Mouse (Mus musculus) forebrain, embryonic 12.5 days (tissue): ENCODE data around the gene Pde4dip. TPM values are rescaled to one million over a fixed set of nuclear protein-coding genes. Genes with fewer than 3 reads are reported as not detected.

Source experiments
- ATAC-seq: fragments of 200-750 bp; cut with Nextera tagmentation; 2 replicates; pipeline ENCODE4 v1.8.0; 2017; ENCODE audit warnings: moderate TSS enrichment; ENCODE audit not compliant: low FRiP score
- H3K27ac ChIP-seq: fragments of 300-500 bp; sonication (generic); 2 replicates; pipeline ENCODE4 v1.5.1; 2016; ENCODE audit warnings: mild to moderate bottlenecking
- H3K27me3 ChIP-seq: fragments of 300-500 bp; sonication (generic); 2 replicates; pipeline ENCODE4 v1.6.1; 2016; ENCODE audit warnings: mild to moderate bottlenecking
- H3K36me3 ChIP-seq: fragments of 300-500 bp; sonication (generic); replicated peaks from 2 replicates; pipeline ENCODE4 v1.6.1; 2016; ENCODE audit warnings: mild to moderate bottlenecking
- H3K4me1 ChIP-seq: fragments of 300-500 bp; sonication (generic); 2 replicates; pipeline ENCODE4 v1.6.1; 2016
- H3K4me2 ChIP-seq: fragments of 300-500 bp; sonication (generic); 2 replicates; pipeline ENCODE4 v1.6.1; 2016; ENCODE audit warnings: mild to moderate bottlenecking, moderate library complexity
- H3K4me3 ChIP-seq: fragments of 300-500 bp; sonication (generic); replicated peaks from 2 replicates; pipeline ENCODE4 v1.5.1; 2016; ENCODE audit warnings: mild to moderate bottlenecking
- H3K9ac ChIP-seq: fragments of 300-500 bp; sonication (generic); 2 replicates; pipeline ENCODE4 v1.6.1; 2016; ENCODE audit warnings: mild to moderate bottlenecking
- H3K9me3 ChIP-seq: fragments of 300-500 bp; sonication (generic); 2 replicates; pipeline ENCODE4 v1.6.1; 2016
- WGBS: fragments of 180-500 bp; shearing (Covaris S2); methylation state at CpG from one replicate; pipeline ENCODE4 v1.1.7; 2016; 5-methylcytosine and 5-hydroxymethylcytosine counted together
- polyA plus RNA-seq: library from polyadenylated mRNA; unstranded; fragments of >200 nt; fragmentation: Nextera tagmentation; extraction: Ambion mirVana; gene quantifications from 2 replicates; pipeline ENCODE4 v1.2.1, GENCODE M21; 2016

Gene Pde4dip
- polyA plus RNA-seq, 1 experiment from 2014 or later: 35.7 TPM

- no peaks in the 10 kb centered on the region for H3K27me3 ChIP-seq
- H3K4me2 ChIP-seq: no peak overlapping the region
- no peak for ATAC-seq
- no peak overlapping the region for H3K9ac ChIP-seq
- no peak overlapping the region for H3K4me3 ChIP-seq
- no peaks in the 10 kb centered on the region for H3K36me3 ChIP-seq
- 92% methylated on average over 2 of the region's 2 CpGs for WGBS
- H3K9me3 ChIP-seq: no peaks in the 10 kb centered on the region
- no peak overlapping the region for H3K27ac ChIP-seq
- peaks cover 6% of the 10 kb centered on the region; the same call in 1 of the 2 replicates for H3K4me1 ChIP-seq
Measured at GRCm38 (mm10) chr3:97805559-97805958, 82.9 kb downstream of the Pde4dip start.

GRCm38 (mm10) chr3:97803675-97804074 is 84.8 kb downstream of the Pde4dip start:
- Histone ChIP-seq H3K9me3 (no peaks in the 10 kb centered on the region), H3K9ac (no peak overlapping the region), H3K27ac (no peak overlapping the region), H3K4me3 (no peak overlapping the region), H3K4me2 (no peak overlapping the region), H3K4me1 (no peaks in the 10 kb centered on the region), H3K36me3 (no peaks in the 10 kb centered on the region), H3K27me3 (no peaks in the 10 kb centered on the region)
- no peak for ATAC-seq
- WGBS: 59% methylated on average over 3 of the region's 3 CpGs

GRCm38 (mm10) chr3:97802927-97803326 is 85.6 kb downstream of the Pde4dip start:
- H3K4me2 ChIP-seq: no peak overlapping the region
- H3K9me3 ChIP-seq: no peaks in the 10 kb centered on the region
- H3K27ac ChIP-seq: no peak overlapping the region
- no peak overlapping the region for H3K4me3 ChIP-seq
- H3K4me1 ChIP-seq: no peaks in the 10 kb centered on the region
- no peaks in the 10 kb centered on the region for H3K27me3 ChIP-seq
- WGBS: 84% methylated on average over 2 of the region's 2 CpGs
- no peak for ATAC-seq
- no peaks in the 10 kb centered on the region for H3K36me3 ChIP-seq
- no peak overlapping the region for H3K9ac ChIP-seq

GRCm38 (mm10) chr3:97802297-97802696 is 86.2 kb downstream of the Pde4dip start:
- Histone ChIP-seq H3K4me1 (no peaks in the 10 kb centered on the region), H3K36me3 (no peaks in the 10 kb centered on the region), H3K27ac (no peak overlapping the region), H3K4me2 (no peak overlapping the region), H3K4me3 (no peak overlapping the region), H3K9ac (no peak overlapping the region), H3K9me3 (no peaks in the 10 kb centered on the region), H3K27me3 (no peaks in the 10 kb centered on the region)
- WGBS: 83% methylated on average over 5 of the region's 5 CpGs
- ATAC-seq: no peak

- no peak for ATAC-seq
- Histone ChIP-seq H3K9ac (no peak overlapping the region), H3K4me2 (no peak overlapping the region)
Measured at GRCm38 (mm10) chr3:97801178-97801699, 87.3 kb downstream of the Pde4dip start.

DNA sequence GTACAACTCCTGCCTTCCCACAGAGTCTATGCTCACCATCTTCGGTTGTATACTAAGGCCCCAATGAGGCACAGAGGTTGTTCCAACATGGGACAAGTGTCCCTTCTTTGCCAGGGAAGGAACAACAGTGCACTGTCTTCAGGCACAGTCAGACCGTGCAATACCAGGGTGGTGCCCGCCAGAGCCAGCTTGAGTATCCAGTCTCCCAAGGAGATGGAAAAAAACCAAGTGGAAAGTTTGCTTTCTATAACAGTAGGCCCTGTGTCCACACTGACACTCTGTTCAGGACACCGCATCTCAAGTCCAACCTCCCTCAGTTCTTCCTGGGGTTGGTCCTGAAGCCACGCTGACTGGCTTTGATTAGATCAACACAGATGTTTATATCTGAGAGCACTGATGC is 87.8 kb downstream of the Pde4dip start:
- H3K4me1 ChIP-seq: no peaks in the 10 kb centered on the region
- H3K9ac ChIP-seq: no peak overlapping the region
- H3K36me3 ChIP-seq: no peaks in the 10 kb centered on the region
- no peak overlapping the region for H3K27ac ChIP-seq
- H3K4me2 ChIP-seq: no peak overlapping the region
- no peaks in the 10 kb centered on the region for H3K27me3 ChIP-seq
- no peak overlapping the region for H3K4me3 ChIP-seq
- no peak for ATAC-seq
- H3K9me3 ChIP-seq: no peaks in the 10 kb centered on the region
- WGBS: 86% methylated on average over 5 of the region's 5 CpGs

More at GRCm38 (mm10) chr3:97801178-97801699, 87.3 kb downstream of the Pde4dip start:
- Histone ChIP-seq H3K9me3 (no peaks in the 10 kb centered on the region), H3K27ac (no peak overlapping the region), H3K36me3 (no peaks in the 10 kb centered on the region), H3K4me3 (no peak overlapping the region), H3K4me1 (no peaks in the 10 kb centered on the region), H3K27me3 (no peaks in the 10 kb centered on the region)
- WGBS: 88% methylated on average over 3 of the region's 3 CpGs

GRCm38 (mm10) chr3:97800004-97800403 is 88.5 kb downstream of the Pde4dip start:
- no peaks in the 10 kb centered on the region for H3K36me3 ChIP-seq
- H3K9me3 ChIP-seq: no peaks in the 10 kb centered on the region
- no peak overlapping the region for H3K27ac ChIP-seq
- 76% methylated on average over 3 of the region's 3 CpGs for WGBS
- no peak for ATAC-seq
- H3K4me1 ChIP-seq: no peaks in the 10 kb centered on the region
- H3K9ac ChIP-seq: no peak overlapping the region
- H3K4me2 ChIP-seq: no peak overlapping the region
- H3K4me3 ChIP-seq: no peak overlapping the region
- H3K27me3 ChIP-seq: no peaks in the 10 kb centered on the region

DNA sequence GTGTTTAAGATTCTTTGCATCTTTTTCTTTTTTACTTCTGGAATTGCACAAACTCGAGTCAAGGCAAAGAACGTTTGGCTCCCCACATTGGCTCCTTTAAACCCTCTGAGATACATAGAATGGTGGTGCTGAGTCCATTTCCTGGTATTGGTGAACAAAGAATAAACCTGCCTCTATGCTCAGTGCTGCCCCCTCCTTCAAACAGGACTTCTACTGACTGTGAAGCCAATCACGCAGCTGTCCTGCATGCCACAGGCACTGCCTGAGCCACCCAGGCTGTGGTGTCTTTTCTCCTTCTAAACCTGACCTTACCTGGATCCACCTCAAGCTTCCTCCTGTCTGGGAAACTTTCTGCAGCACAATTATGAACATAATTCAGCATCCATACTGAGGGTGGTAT is 89.2 kb downstream of the Pde4dip start:
- H3K27ac ChIP-seq: no peak overlapping the region
- no peak overlapping the region for H3K4me2 ChIP-seq
- no peaks in the 10 kb centered on the region for H3K4me1 ChIP-seq
- ATAC-seq: no peak
- H3K9ac ChIP-seq: no peak overlapping the region
- WGBS: 65% methylated on average over 3 of the region's 3 CpGs
- no peaks in the 10 kb centered on the region for H3K36me3 ChIP-seq
- H3K9me3 ChIP-seq: no peaks in the 10 kb centered on the region
- no peak overlapping the region for H3K4me3 ChIP-seq
- H3K27me3 ChIP-seq: no peaks in the 10 kb centered on the region

DNA sequence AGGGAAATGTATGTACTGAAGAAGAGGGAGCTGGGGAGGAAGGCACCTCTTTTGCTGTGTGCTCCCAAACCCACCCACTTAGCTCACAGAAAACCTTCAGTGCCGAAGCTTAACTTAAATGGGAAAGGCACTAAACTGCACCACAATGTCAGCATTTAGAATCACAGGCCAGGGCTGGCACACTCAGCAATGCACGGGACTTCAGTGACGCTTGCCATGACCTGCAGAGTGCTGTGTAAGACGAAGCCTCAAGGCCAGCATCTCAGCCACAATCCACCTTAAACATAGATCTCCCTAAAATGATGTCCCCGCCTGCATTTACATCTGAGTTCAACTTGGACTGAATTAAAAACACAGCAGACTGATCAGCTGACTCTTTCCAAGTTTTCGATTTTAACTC is 91.1 kb downstream of the Pde4dip start:
- no peaks in the 10 kb centered on the region for H3K4me1 ChIP-seq
- H3K4me2 ChIP-seq: no peak overlapping the region
- H3K9ac ChIP-seq: no peak overlapping the region
- WGBS: 79% methylated on average over 6 of the region's 6 CpGs
- H3K9me3 ChIP-seq: no peaks in the 10 kb centered on the region
- no peaks in the 10 kb centered on the region for H3K27me3 ChIP-seq
- no peak for ATAC-seq
- H3K36me3 ChIP-seq: no peaks in the 10 kb centered on the region
- H3K4me3 ChIP-seq: no peak overlapping the region
- H3K27ac ChIP-seq: no peak overlapping the region

GRCm38 (mm10) chr3:97793995-97794394 is 94.5 kb downstream of the Pde4dip start:
- no peak overlapping the region for H3K4me2 ChIP-seq
- no peak for ATAC-seq
- H3K9me3 ChIP-seq: no peaks in the 10 kb centered on the region
- WGBS: 90% methylated on average over 8 of the region's 8 CpGs
- H3K36me3 ChIP-seq: no peaks in the 10 kb centered on the region
- no peak overlapping the region for H3K4me3 ChIP-seq
- no peak overlapping the region for H3K9ac ChIP-seq
- H3K4me1 ChIP-seq: no peaks in the 10 kb centered on the region
- no peak overlapping the region for H3K27ac ChIP-seq
- H3K27me3 ChIP-seq: no peaks in the 10 kb centered on the region

DNA sequence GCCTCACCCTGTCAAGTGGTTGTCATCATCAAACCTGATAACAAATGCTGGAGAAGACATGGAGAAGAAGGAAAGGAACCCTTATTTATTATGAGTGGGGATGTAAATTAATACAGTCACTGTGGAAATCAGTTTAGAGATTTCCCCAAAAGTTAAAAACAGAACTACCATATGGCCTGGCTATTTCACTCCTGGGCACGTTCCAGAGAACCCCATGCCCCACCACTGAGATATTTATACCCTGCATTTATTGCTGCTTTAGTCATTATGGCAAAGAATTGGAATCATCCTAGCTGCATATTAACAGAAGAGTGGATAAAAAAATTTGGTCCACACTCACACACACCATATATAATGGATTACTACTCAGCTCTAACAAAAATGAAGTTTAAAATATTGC is 98.4 kb downstream of the Pde4dip start:
- 80% methylated on average over 1 of the region's 1 CpGs for WGBS

DNA sequence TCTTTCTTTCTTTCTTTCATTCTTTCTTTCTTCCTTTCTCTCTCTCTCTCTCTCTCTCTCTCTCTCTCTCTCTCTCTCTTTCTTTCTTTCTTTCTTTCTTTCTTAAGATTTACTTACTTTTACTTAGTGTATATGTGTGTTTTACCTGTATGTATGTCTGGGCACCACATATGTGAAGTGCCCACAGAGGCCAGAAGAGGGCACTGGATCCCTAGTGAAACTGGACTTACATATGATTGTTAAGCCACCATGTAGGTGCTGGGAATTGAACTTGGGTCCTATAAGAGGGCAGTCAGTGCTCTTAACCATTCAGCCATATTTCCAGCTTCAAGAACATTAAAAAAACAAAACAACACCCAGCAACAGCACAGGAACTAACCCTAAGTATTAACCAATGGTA is 99.2 kb downstream of the Pde4dip start:
- Histone ChIP-seq H3K4me3 (no peak overlapping the region), H3K4me2 (no peak overlapping the region), H3K36me3 (no peaks in the 10 kb centered on the region), H3K27ac (no peak overlapping the region), H3K27me3 (no peaks in the 10 kb centered on the region), H3K9me3 (no peaks in the 10 kb centered on the region), H3K9ac (no peak overlapping the region), H3K4me1 (no peaks in the 10 kb centered on the region)
- no peak for ATAC-seq

More for the DNA sequence above, 98.4 kb downstream of the Pde4dip start:
- Histone ChIP-seq H3K4me3 (no peak overlapping the region), H3K27me3 (no peaks in the 10 kb centered on the region), H3K9ac (no peak overlapping the region), H3K27ac (no peak overlapping the region), H3K36me3 (no peaks in the 10 kb centered on the region), H3K4me2 (no peak overlapping the region), H3K9me3 (no peaks in the 10 kb centered on the region), H3K4me1 (no peaks in the 10 kb centered on the region)
- no peak for ATAC-seq

- H3K9ac ChIP-seq: no peak overlapping the region
- ATAC-seq: no peak
- H3K4me1 ChIP-seq: no peaks in the 10 kb centered on the region
- H3K27me3 ChIP-seq: no peaks in the 10 kb centered on the region
- H3K9me3 ChIP-seq: no peaks in the 10 kb centered on the region
- WGBS: 35% methylated on average over 4 of the region's 4 CpGs
- no peak overlapping the region for H3K27ac ChIP-seq
- H3K4me2 ChIP-seq: no peak overlapping the region
- H3K4me3 ChIP-seq: no peak overlapping the region
- H3K36me3 ChIP-seq: no peaks in the 10 kb centered on the region
Measured at GRCm38 (mm10) chr3:97776195-97776594, 112.3 kb downstream of the Pde4dip start.
